Mouse (Mus musculus) lung, postnatal 0 days (tissue): Measurements from ENCODE around the gene Snx7.

Source experiments
- CTCF ChIP-seq: IDR thresholded peaks from 2 replicates; pipeline ENCODE4 v1.5.1; 2016; ENCODE audit warnings: antibody characterized with exemption, mild to moderate bottlenecking
- EP300 ChIP-seq: IDR thresholded peaks from 2 replicates; pipeline ENCODE4 v1.6.1; 2016; ENCODE audit warnings: antibody characterized with exemption, mild to moderate bottlenecking, control low read depth

DNA sequence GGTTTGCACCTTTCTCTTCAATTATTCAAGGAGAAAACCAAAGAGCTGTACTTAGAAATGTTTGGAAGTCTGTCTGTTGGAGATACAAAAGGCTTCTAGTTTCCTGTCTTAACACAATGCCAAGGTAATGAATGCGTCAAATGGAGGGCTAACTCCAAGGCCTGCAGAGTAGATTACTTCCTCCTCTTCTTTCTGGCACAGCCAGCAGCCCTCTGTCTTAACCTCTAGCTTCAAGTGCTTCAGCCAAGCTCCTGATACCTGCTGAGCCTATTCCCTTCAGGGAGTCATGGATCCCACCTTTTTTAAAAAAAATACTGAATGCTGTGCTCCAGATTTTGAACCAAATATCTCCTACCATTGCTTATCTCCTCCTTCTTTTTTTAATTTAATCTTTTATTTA lies 51.1 kb downstream of the Snx7 start:
- TF ChIP-seq CTCF (no peak), EP300 (no peak)
